Comparison of ENCODE assay signal across 9 mouse cellular contexts in genomic region chr1:134045971-134046370, GRCm38 (mm10). TPM values are rescaled to one million over a fixed set of nuclear protein-coding genes. Genes with fewer than 3 reads are reported as not detected.
DNase-seq lines count a peak whose midpoint lies in the region; ATAC-seq lines count a peak whose summit lies in the region.
"Had no signal": no experiment of that assay in that cellular context is flagged by ENCODE, and none has a peak within 500 bp of the region (broad histone marks: within the 10 kb centered on the region; RNA-seq: fewer than 3 reads in every experiment).

No protein-coding gene starts in this region.

- no peaks in the 10 kb centered on the region for H3K36me3 ChIP-seq in forebrain, embryonic 10.5 days (replicated peaks)
- no peaks in the 10 kb centered on the region for H3K36me3 ChIP-seq in heart, embryonic 14.5 days (ENCODE audit: control insufficient read depth, insufficient read depth, low read length)
- H3K36me3 ChIP-seq in liver, embryonic 13.5 days, result no peaks in the 10 kb centered on the region
- H3K36me3 ChIP-seq in neural tube, embryonic 13.5 days, result no peaks in the 10 kb centered on the region

- H3K27ac ChIP-seq in forebrain, embryonic 10.5 days, result peak overlapping the region; percentile 79
- no peak overlapping the region for H3K27ac ChIP-seq in heart, embryonic 14.5 days (replicated peaks in 1 of 2; ENCODE audit: control insufficient read depth in 1 of 2, insufficient read depth in 1 of 2, low read depth in 2 of 2, low read length in 2 of 2)
- H3K27ac ChIP-seq in liver, embryonic 13.5 days, result no peak overlapping the region
- H3K27ac ChIP-seq in neural tube, embryonic 13.5 days (replicated peaks), result no peak overlapping the region

- 8% methylated on average over 7 of the region's 9 CpGs for WGBS in forebrain, embryonic 10.5 days
- 5% methylated on average over 8 of the region's 9 CpGs for WGBS in heart, embryonic 14.5 days
- 7% methylated on average over 9 of the region's 9 CpGs for WGBS in liver, embryonic 13.5 days (ENCODE audit: insufficient replicate concordance)
- WGBS in neural tube, embryonic 13.5 days, result 8% methylated on average over 6 of the region's 9 CpGs

- H3K27me3 ChIP-seq in forebrain, embryonic 10.5 days (ENCODE audit: poor library complexity, severe bottlenecking), result peaks cover 24% of the 10 kb centered on the region
- no peaks in the 10 kb centered on the region for H3K27me3 ChIP-seq in heart, embryonic 14.5 days (ENCODE audit: control insufficient read depth, insufficient read depth, low read length)
- H3K27me3 ChIP-seq in liver, embryonic 13.5 days, result peaks cover 24% of the 10 kb centered on the region
- H3K27me3 ChIP-seq in neural tube, embryonic 13.5 days, result no peaks in the 10 kb centered on the region

- peak overlapping the region; percentile 44 for H3K4me3 ChIP-seq in forebrain, embryonic 10.5 days
- H3K4me3 ChIP-seq in heart, embryonic 14.5 days (ENCODE audit: control insufficient read depth in 1 of 2, insufficient read depth in 1 of 2, low read depth in 1 of 2, low read length in 2 of 2), result peak overlapping the region in 1 of 2 experiments; percentile 21; a peak in 1 of 4 replicates
- H3K4me3 ChIP-seq in liver, embryonic 13.5 days (replicated peaks), result no peak overlapping the region
- peak overlapping the region; percentile 19; the same call in 1 of the 2 replicates for H3K4me3 ChIP-seq in neural tube, embryonic 13.5 days
- H3K4me3 ChIP-seq: erythroblast, embryonic 14.5 days had no signal

- H3K9ac ChIP-seq in heart, embryonic 14.5 days (ENCODE audit: low read length), result peak overlapping the region; percentile 57
- H3K9ac ChIP-seq in liver, embryonic 13.5 days, result no peak overlapping the region
- peak overlapping the region; percentile 65 for H3K9ac ChIP-seq in neural tube, embryonic 13.5 days

- H3K4me1 ChIP-seq in forebrain, embryonic 10.5 days, result peaks cover 37% of the 10 kb centered on the region
- peaks cover 7 to 8% of the 10 kb centered on the region in 2 experiments; a peak in 3 of 4 replicates for H3K4me1 ChIP-seq in heart, embryonic 14.5 days (ENCODE audit: control insufficient read depth in 2 of 2, insufficient read depth in 2 of 2, low read length in 2 of 2)
- peaks cover 14% of the 10 kb centered on the region for H3K4me1 ChIP-seq in liver, embryonic 13.5 days (replicated peaks)
- peaks cover 23% of the 10 kb centered on the region for H3K4me1 ChIP-seq in neural tube, embryonic 13.5 days (replicated peaks)

- peak overlapping the region; percentile 60 for H3K4me2 ChIP-seq in heart, embryonic 14.5 days (ENCODE audit: low read length)
- peak overlapping the region; percentile 41 for H3K4me2 ChIP-seq in liver, embryonic 13.5 days
- peak overlapping the region; percentile 52 for H3K4me2 ChIP-seq in neural tube, embryonic 13.5 days

- peak; percentile 76 for DNase-seq in brain, embryonic 18.5 days (ENCODE audit: low read depth, low spot score)
- DNase-seq in forebrain, embryonic 10.5 days (ENCODE audit: extremely low spot score, low spot score), result peak; percentile 77
- DNase-seq in kidney, postnatal 10 days, result peak; percentile 89
- DNase-seq in liver, embryonic 13.5 days, result no peak
- DNase-seq in thymus, postnatal 14 days, result peak; percentile 85

- H3K9me3 ChIP-seq in forebrain, embryonic 10.5 days, result no peaks in the 10 kb centered on the region
- H3K9me3 ChIP-seq in heart, embryonic 14.5 days (ENCODE audit: control insufficient read depth, low read length), result no peaks in the 10 kb centered on the region
- H3K9me3 ChIP-seq in liver, embryonic 13.5 days (replicated peaks), result no peaks in the 10 kb centered on the region
- no peaks in the 10 kb centered on the region for H3K9me3 ChIP-seq in neural tube, embryonic 13.5 days

- ATAC-seq in CD4-positive, CD25-positive, alpha-beta regulatory T cell, adult 4 months, result peak; percentile 39
- no peak for ATAC-seq in heart, embryonic 14.5 days (ENCODE audit: insufficient number of reproducible peaks, insufficient read depth, low FRiP score, low read depth)
- ATAC-seq in liver, embryonic 13.5 days (ENCODE audit: low read depth), result no peak
- ATAC-seq in neural tube, embryonic 13.5 days (ENCODE audit: low read depth), result peak; percentile 70

RNA-seq across cellular contexts. Expression of gene Fmod, which starts 8.9 kb away (rescaled TPM):
- not detected for polyA plus RNA-seq in CD4-positive, CD25-positive, alpha-beta regulatory T cell, adult 4 months (2017; shearing (Covaris generic))
- polyA plus RNA-seq in forebrain, embryonic 10.5 days (2016; fragmentation: Nextera tagmentation; extraction: Ambion mirVana), result 1.3 TPM in 2 replicates
- polyA plus RNA-seq in heart, embryonic 14.5 days (2014; fragmentation: Nextera tagmentation; extraction: Ambion mirVana), result 15.9 and 18.0 TPM in 2 replicates
- 2.2 and 2.5 TPM in 2 replicates for polyA plus RNA-seq in liver, embryonic 13.5 days (2015; fragmentation: Nextera tagmentation; extraction: Ambion mirVana)
- 11.1 and 14.9 TPM in 2 replicates for polyA plus RNA-seq in neural tube, embryonic 13.5 days (2015; fragmentation: Nextera tagmentation; extraction: Ambion mirVana)
- polyA plus RNA-seq: erythroblast, embryonic 14.5 days had no signal

RNA-seq across cellular contexts. Expression of gene Btg2, which starts 32.9 kb away (rescaled TPM):
- polyA plus RNA-seq in CD4-positive, CD25-positive, alpha-beta regulatory T cell, adult 4 months (2017; shearing (Covaris generic)), result 100 to 1,000 TPM; 243 to 289 TPM
- polyA plus RNA-seq in forebrain, embryonic 10.5 days (2016; fragmentation: Nextera tagmentation; extraction: Ambion mirVana), result 64.6 and 68.6 TPM in 2 replicates
- 34.7 and 36.9 TPM in 2 replicates for polyA plus RNA-seq in heart, embryonic 14.5 days (2014; fragmentation: Nextera tagmentation; extraction: Ambion mirVana)
- 79.6 and 89.1 TPM in 2 replicates for polyA plus RNA-seq in liver, embryonic 13.5 days (2015; fragmentation: Nextera tagmentation; extraction: Ambion mirVana)
- polyA plus RNA-seq in neural tube, embryonic 13.5 days (2015; fragmentation: Nextera tagmentation; extraction: Ambion mirVana), result 49.0 and 55.3 TPM in 2 replicates

Comparison
In these comparisons a context has a peak if more than half of its experiments do, and no peak if none do; other contexts are left out.
1. ATAC-seq: peak in CD4-positive, CD25-positive, alpha-beta regulatory T cell, adult 4 months (single experiment) and neural tube, embryonic 13.5 days (single experiment); none in heart, embryonic 14.5 days (single experiment) and liver, embryonic 13.5 days (single experiment).
2. Peak in every context shown above with its lines, with median percentiles within 50 percentile points of each other: H3K4me2 ChIP-seq.